Mouse (Mus musculus): ENCODE results near the gene Vmn2r85.

DNA sequence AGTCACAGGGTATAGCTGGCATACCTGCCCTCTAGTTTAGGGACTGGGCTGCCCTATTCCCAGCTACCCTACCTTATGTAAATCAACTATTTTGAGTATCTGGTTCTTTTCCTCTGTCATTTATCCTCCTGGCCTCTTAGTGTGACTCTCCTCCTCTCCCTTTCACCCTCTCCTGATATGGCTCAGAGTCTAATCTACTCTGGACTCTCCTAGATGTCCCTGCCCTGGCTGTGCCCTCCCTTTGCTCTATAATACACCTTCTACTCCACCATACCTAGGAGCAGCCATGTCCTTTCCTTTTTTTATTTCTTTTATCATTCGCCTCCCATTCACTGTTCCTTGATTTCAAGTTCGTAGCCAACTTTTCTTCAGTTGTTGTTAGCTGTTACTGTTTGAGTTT, 54.4 kb downstream of the Vmn2r85 start:
- no peak for TF ChIP-seq GATA1 (IDR thresholded peaks at IDR 0.05; ENCODE audit: borderline replicate concordance, low read length)
- no peak for TF ChIP-seq FLI1 (IDR thresholded peaks at IDR 0.05; ENCODE audit: low read length)
